Mouse (Mus musculus): ENCODE measurements at regions not wholly inside any gene's neighbourhood (a gene's known extent, or its start where the extent isn't known, plus 50 kb on each side); places are given as distances from the start of the nearest gene placed in this dataset.

GRCm38 (mm10) chr3:150109561-150109960, 1119.2 kb upstream of the Adgrl2 start:
- no peak for DNase-seq (ENCODE audit: low spot score in 2 of 2)

DNA sequence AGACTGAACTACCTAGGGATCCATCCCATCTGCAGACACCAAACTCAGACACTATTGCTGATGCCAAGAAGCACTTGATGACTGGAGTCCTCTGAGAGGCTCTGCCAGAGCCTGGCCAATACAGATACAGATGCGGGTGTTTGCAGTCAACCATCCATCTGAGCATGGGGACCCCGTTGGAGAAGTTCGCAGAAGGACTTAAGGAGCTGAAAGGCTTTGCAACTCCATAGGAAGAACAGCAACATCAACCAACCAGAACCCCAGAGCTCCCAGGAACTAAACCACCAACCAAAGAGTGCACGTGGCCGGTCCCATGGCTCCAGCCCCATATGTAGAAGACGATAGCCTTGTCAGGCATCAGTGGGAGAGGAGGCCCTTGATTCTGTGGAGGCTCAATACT, 1121.9 kb upstream of the Adgrl2 start:
- DNase-seq (ENCODE audit: low spot score in 2 of 2), result no peak

DNA sequence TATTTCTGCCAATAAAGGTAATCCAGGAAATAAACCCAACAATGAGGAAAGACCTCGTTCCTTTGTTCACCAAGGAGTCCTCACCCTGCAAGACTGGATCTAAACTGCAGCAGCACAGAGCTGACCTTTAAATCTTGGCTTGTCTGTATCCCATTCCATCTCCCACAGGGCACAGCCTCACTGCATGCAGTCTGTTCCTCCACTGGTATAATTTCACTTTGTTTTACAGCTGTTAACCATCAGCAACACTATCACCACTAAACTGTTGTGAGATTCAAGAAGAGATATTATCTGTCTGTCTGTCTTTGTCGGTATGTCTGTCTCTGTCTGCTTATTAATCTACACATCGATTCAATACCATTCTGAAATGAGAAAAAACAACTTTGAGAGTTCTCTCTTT, 1129.5 kb upstream of the Adgrl2 start:
- no peak for DNase-seq (ENCODE audit: low spot score in 2 of 2)

DNA sequence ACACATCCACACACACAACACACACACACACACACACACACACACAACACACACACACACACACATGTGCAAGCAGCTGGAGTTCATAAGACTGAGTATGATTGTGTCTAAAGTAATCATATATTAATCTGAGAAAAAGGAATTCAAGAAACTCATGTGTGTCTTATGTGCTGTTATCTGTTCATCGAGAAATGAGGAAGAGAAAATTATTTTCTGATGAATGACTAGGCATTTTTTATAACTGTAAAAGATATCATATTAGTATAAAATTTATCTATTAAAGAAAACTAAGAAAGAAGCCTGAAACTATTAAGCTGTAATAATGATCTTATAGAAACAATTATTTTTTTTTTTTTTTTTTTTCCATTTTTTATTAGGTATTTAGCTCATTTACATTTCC, 1156.3 kb upstream of the Adgrl2 start:
- DNase-seq (ENCODE audit: low spot score in 2 of 2), result no peak

GRCm38 (mm10) chr3:150151152-150151822, 1160.9 kb upstream of the Adgrl2 start:
- no peak for DNase-seq (ENCODE audit: low spot score in 2 of 2)

GRCm38 (mm10) chr3:150151823-150152158, 1161.4 kb upstream of the Adgrl2 start:
- no peak for DNase-seq (ENCODE audit: low spot score in 2 of 2)

DNA sequence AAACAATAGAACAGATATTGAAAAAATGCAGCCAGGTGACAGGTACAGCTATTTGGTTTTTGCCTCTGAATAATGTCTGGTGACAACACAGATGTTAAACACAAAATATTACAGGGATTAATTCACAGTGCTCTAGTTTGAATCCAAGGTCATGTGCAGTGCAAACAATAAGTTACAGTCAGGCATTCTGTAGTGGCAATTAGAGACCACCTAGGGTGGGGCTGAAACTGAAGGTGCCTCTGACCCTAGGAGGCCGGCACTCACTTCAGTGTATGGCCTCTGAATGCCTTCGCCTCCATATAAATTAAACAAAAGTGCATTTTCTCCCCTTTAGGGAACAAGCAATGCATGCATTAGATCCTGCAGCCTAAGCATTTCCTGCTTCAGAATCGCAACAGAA, 1162.5 kb upstream of the Adgrl2 start:
- DNase-seq (ENCODE audit: low spot score in 2 of 2), result no peak

DNA sequence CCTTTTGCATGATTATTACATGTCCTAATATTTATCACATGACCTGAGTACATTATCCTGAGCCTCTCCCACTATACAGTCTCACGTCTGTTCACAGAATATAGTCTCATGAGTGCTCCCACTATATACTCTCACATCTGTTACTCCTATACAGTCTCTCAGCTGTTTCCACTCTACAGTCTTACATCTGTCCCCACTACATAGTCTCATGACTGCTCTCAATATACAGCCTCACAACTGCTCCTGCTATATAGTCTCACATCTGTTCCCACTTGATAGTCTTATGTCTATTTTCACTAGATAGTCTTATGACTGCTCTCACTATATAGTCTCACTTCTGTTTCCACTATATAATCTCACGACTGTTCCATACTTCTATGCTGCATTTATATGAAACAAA, 1195.5 kb upstream of the Adgrl2 start:
- DNase-seq (ENCODE audit: low spot score in 2 of 2), result no peak

DNA sequence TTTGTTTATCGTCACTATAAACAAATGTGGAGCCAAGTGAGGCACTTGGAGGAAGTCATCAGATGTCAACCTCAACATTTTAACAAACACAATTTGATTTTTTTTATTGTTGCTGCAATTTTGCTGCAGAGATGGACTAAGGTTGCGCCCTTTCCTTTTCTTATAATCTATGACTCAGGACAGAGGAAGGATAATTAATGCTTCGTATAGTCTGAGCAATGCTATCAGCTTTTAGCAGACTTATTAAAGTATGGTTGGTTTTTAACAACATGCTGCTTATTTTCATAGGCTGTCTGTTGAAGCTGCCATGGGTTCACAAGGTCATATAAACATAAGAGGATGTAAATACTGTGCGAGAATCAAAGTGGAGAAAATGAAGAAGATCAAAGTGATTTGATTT, 1202.8 kb upstream of the Adgrl2 start:
- DNase-seq (ENCODE audit: low spot score in 2 of 2), result no peak

DNA sequence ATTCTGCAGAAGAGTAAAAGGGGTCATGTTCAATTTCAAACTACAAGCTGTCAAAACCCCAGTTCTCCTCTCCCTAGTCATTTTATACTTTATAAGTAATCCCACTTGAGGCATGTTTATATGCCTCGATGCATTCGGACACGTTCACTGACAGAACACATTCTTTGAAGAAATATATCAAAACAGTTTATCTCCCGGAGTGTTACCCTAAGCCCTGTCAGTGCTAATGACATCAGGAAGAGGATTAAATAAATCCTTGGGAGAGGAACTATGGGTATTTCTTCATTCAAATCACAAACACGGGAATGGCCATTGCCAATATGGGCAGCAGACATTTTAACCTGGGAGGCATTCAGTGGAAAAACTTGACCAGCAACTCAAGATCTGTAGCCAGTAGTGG, 1208.1 kb upstream of the Adgrl2 start:
- no peak for DNase-seq (ENCODE audit: low spot score in 2 of 2)

- DNase-seq (ENCODE audit: low spot score in 2 of 2), result no peak
Observed at GRCm38 (mm10) chr3:150205902-150206301, 1215.5 kb upstream of the Adgrl2 start.

- no peak for DNase-seq (ENCODE audit: low spot score in 2 of 2)
Observed at GRCm38 (mm10) chr3:150233279-150233678, 1204.4 kb upstream of the Adgrl4 start.

- DNase-seq (ENCODE audit: low spot score in 2 of 2), result no peak
Observed at GRCm38 (mm10) chr3:150236946-150237600, 1200.6 kb upstream of the Adgrl4 start.

GRCm38 (mm10) chr3:150275038-150275437, 1162.6 kb upstream of the Adgrl4 start:
- no peak for DNase-seq (ENCODE audit: low spot score in 2 of 2)

GRCm38 (mm10) chr3:150296057-150296710, 1141.5 kb upstream of the Adgrl4 start:
- DNase-seq (ENCODE audit: low spot score in 2 of 2), result no peak

DNA sequence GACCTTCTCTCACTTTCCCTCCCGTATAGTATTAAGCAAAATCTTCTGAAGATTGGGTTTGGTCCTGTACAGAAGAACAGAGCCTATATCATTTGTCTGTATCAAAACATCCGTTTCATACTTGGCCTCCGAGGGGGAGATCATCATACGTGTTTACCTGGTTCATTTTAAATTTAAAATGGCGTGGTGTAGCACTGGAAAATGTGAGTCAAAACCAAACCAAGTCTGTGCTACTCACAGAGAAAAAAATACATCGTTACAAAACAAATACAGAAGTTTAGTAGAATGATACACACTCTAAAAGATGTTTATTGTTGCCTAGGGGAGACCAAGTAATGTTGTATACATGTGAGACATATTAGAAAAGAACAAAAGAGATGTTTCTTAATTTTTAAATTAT, 1108.9 kb upstream of the Adgrl4 start:
- DNase-seq (ENCODE audit: low spot score in 2 of 2), result no peak

DNA sequence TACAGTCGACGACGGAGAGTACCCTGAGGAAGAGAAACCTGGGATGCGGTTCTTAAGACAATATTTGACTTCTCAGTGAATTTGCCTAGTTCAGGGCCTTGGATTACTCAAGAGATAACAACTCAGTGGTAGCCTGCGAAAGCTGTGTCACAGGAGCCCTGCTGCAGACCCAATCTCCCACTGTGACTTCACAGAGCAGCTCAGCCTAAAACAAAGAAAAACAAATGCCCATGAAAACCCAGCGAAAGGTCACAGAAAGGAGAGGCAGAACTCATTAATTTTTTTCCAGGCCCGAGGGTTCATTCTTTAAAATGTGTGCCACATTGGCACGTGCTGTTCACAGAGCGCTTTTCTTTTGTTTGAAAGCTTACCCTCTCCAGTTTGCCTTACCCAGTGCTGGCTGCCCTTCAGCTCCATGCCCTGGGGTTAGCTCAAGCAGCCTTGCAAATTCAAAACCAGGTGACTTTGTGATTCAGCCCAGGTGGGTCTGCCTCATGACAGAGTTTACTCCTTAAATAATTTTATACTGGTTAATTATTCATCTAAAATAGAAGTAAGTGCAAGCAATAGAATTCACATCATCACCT, 1085.5 kb upstream of the Adgrl4 start:
- no peak for DNase-seq (ENCODE audit: low spot score in 2 of 2)

- no peak for DNase-seq (ENCODE audit: low spot score in 2 of 2)
Observed at GRCm38 (mm10) chr3:150365766-150366165, 1071.9 kb upstream of the Adgrl4 start.

GRCm38 (mm10) chr3:150384996-150385627, 1052.6 kb upstream of the Adgrl4 start:
- peak in 1 of 2 experiments; percentile 8 for DNase-seq (ENCODE audit: low spot score in 2 of 2)

DNA sequence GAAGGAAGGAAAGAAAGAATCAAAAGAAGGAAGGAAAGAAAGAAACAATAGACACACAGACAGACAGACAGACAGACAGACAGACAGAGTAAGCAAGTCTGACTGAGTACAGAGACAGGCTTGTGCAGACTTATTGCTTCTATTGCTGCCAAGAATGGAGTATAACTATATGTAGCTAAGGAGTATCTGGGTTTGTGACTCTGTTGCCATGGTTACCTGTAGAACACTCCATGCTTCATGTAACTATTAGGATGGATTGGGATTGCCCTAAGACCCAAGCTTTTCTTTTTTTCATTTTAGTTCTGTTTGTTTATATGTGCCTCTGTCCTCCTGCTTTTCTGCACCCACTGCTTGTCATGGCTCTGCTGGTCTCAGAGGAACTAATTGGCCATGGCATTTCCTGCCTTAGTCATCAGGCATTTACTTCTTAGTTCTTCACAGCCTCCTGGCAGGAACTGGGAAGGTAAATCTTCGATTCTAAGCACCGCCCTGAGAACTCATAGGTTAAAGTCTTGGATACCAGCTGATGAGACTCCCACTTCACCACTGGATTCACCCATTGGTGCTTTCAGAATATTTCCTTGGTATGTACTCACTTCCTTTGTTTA, 1035.9 kb upstream of the Adgrl4 start:
- DNase-seq (ENCODE audit: low spot score in 2 of 2), result no peak

GRCm38 (mm10) chr3:150406086-150406485, 1031.6 kb upstream of the Adgrl4 start:
- no peak for DNase-seq (ENCODE audit: low spot score in 2 of 2)

- DNase-seq (ENCODE audit: low spot score in 2 of 2), result no peak
Observed at GRCm38 (mm10) chr3:150415277-150415676, 1022.4 kb upstream of the Adgrl4 start.
